Mouse (Mus musculus): ENCODE measurements around the gene Grasp. TPM values are rescaled to one million over a fixed set of nuclear protein-coding genes. Genes with fewer than 3 reads are reported as not detected.
A peak's percentile ranks its signal among the peaks of the same experiment; 100 is the strongest.

Gene Grasp
- total RNA-seq, 2 experiments from 2014 or later, result 89.7 to 107 TPM

- Histone ChIP-seq H3K27ac (peak overlapping the region; percentile 87), H3K4me3 (peak overlapping the region; percentile 75)
- no peak for DNase-seq (ENCODE audit: extremely low spot score in 1 of 2, low spot score in 2 of 2)
- intact Hi-C loops (cut with DNase I), result no loop called here
- no peak for TF ChIP-seq CTCF (IDR thresholded peaks at IDR 0.05)
Observed at GRCm38 (mm10) chr15:101267053-101268032, 43.4 kb downstream of the Grasp start.

DNA sequence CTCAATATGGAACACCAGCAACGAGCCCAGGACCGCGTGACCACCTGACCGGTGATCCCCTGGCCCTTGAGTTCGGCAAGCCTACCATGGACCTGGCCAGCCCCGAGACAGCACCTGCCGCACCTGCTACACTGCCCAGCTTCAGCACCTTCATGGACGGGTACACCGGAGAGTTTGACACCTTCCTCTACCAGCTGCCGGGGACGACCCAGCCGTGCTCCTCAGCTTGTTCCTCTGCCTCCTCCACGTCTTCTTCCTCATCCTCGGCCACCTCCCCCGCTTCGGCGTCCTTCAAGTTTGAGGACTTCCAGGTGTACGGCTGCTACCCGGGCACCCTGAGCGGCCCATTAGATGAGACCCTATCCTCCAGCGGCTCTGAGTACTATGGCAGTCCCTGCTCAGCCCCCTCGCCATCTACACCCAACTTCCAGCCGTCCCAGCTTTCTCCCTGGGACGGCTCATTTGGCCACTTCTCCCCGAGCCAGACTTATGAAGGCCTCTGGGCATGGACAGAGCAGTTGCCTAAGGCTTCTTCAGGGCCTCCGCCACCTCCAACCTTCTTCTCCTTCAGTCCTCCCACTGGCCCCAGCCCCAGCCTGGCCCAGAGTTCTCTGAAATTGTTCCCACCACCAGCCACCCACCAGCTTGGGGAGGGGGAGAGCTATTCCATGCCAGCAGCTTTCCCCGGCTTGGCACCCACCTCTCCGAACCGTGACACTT is 46.3 kb downstream of the Grasp start:
- peak overlapping the region; percentile 17 for H3K4me3 ChIP-seq
- DNase-seq (ENCODE audit: extremely low spot score in 1 of 2, low spot score in 2 of 2), result no peak
- intact Hi-C loops (cut with DNase I), result no loop called here
- H3K27ac ChIP-seq, result no peak overlapping the region; the same call in 1 of the 2 replicates
- TF ChIP-seq CTCF (IDR thresholded peaks at IDR 0.05), result no peak

DNA sequence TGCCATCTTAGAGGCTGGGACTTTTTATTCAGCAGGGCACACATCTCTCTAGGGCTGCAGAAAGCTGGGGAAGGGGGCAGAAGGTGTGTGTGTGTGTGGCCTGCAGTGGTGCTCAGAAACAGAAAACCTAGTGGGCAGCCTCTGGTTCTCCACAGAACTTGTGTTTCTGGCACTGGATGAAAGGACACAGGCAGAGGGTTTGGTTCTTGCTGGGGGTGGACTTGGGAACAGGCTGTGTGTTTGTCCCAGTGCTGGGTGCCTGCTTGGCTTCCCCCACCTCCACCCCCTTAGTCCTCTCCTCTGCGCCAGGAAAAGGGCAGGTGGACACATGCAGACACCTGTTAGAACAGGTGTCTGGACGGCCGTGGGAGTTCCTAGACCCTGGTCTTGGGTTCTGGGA is 47.1 kb downstream of the Grasp start:
- Histone ChIP-seq H3K27ac (peak overlapping the region; percentile 41; the same call in 1 of the 2 replicates), H3K4me3 (peak overlapping the region; percentile 17)
- intact Hi-C loops (cut with DNase I), result no loop called here
- DNase-seq (ENCODE audit: extremely low spot score in 1 of 2, low spot score in 2 of 2), result no peak
- no peak for TF ChIP-seq CTCF (IDR thresholded peaks at IDR 0.05)

GRCm38 (mm10) chr15:101271513-101271912 is 47.5 kb downstream of the Grasp start:
- no peak for TF ChIP-seq CTCF (IDR thresholded peaks at IDR 0.05)
- H3K27ac ChIP-seq, result peak overlapping the region; percentile 50; the same call in 1 of the 2 replicates
- intact Hi-C loops (cut with DNase I), result no loop called here
- H3K4me3 ChIP-seq, result no peak overlapping the region
- DNase-seq (ENCODE audit: extremely low spot score in 1 of 2, low spot score in 2 of 2), result no peak

GRCm38 (mm10) chr15:101274380-101274779 is 50.4 kb downstream of the Grasp start:
- Histone ChIP-seq H3K27ac (no peak overlapping the region), H3K4me3 (no peak overlapping the region)
- DNase-seq (ENCODE audit: extremely low spot score in 1 of 2, low spot score in 2 of 2), result no peak
- no peak for TF ChIP-seq CTCF (IDR thresholded peaks at IDR 0.05)
- intact Hi-C loops (cut with DNase I), result no loop called here

- H3K27ac ChIP-seq, result no peak overlapping the region; the same call in 1 of the 2 replicates
- intact Hi-C loops (cut with DNase I), result no loop called here
- no peak overlapping the region for H3K4me3 ChIP-seq
- TF ChIP-seq CTCF (IDR thresholded peaks at IDR 0.05), result no peak
- no peak for DNase-seq (ENCODE audit: extremely low spot score in 1 of 2, low spot score in 2 of 2)
Observed at GRCm38 (mm10) chr15:101277351-101277899, 53.4 kb downstream of the Grasp start.

GRCm38 (mm10) chr15:101278589-101278988 is 54.6 kb downstream of the Grasp start:
- DNase-seq (ENCODE audit: extremely low spot score in 1 of 2, low spot score in 2 of 2), result no peak
- H3K27ac ChIP-seq, result no peak overlapping the region
- H3K4me3 ChIP-seq, result no peak overlapping the region
- TF ChIP-seq CTCF (IDR thresholded peaks at IDR 0.05), result no peak
- intact Hi-C loops (cut with DNase I), result no loop called here

- intact Hi-C loops (cut with DNase I), result no loop called here
- no peak overlapping the region for H3K27ac ChIP-seq
- no peak for DNase-seq (ENCODE audit: extremely low spot score in 1 of 2, low spot score in 2 of 2)
- no peak for TF ChIP-seq CTCF (IDR thresholded peaks at IDR 0.05)
- H3K4me3 ChIP-seq, result no peak overlapping the region
Observed at GRCm38 (mm10) chr15:101279430-101279999, 55.5 kb downstream of the Grasp start.

Small RNA genes within 50 kb of the gene (microRNA-seq; reads per million reads assigned to microRNA genes)
- gene Mir6962, result 2.6 to 9.5 reads per million in 2 experiments

Other genes starting within 250 kb of the Grasp start
- gene Gm47841, start 176.8 kb upstream of the Grasp start, total RNA-seq (2021), result not detected
- gene Fignl2, start 145.6 kb upstream of the Grasp start, total RNA-seq (2021), result 1 to 10 TPM; 1.2 to 1.4 TPM
- not detected for gene Ankrd33, start 108.4 kb upstream of the Grasp start, total RNA-seq (2021)
- gene Acvrl1, start 95.7 kb upstream of the Grasp start, total RNA-seq (2021), result 10 to 100 TPM; 13.8 to 15.1 TPM
- gene Acvr1b, start 50.1 kb upstream of the Grasp start, total RNA-seq (2021), result 100 to 1,000 TPM; 102 to 114 TPM
- 100 to 1,000 TPM; 155 to 210 TPM for gene Nr4a1, start 30.1 kb downstream of the Grasp start, total RNA-seq (2021)
- 10 to 100 TPM; 41.9 to 44.5 TPM for gene Atg101, start 60.1 kb downstream of the Grasp start, total RNA-seq (2021)
- under 1 TPM; 0.30 to 0.41 TPM for gene 6030408B16Rik, start 69.0 kb downstream of the Grasp start, total RNA-seq (2021)
- 1 to 10 TPM; 2.9 to 3.9 TPM for gene Krt80, start 146.0 kb downstream of the Grasp start, total RNA-seq (2021)
- under 1 TPM; 0.09 to 0.48 TPM for gene Krt7, start 186.9 kb downstream of the Grasp start, total RNA-seq (2021)
- gene Krt87, start 214.6 kb downstream of the Grasp start, total RNA-seq (2021), result under 1 TPM in 1 of 2 experiments, not detected in 1; 0.14 TPM
- gene Krt88, start 223.6 kb downstream of the Grasp start, total RNA-seq (2021), result not detected
- not detected for gene Krt81, start 239.6 kb downstream of the Grasp start, total RNA-seq (2021)
- not detected for gene Krt86, start 249.3 kb downstream of the Grasp start, total RNA-seq (2021)

Data from left cerebral cortex, adult 2 months (tissue).